Mouse (Mus musculus) forebrain, embryonic 14.5 days (tissue): ENCODE measurements around the gene Gpr156. TPM values are rescaled to one million over a fixed set of nuclear protein-coding genes. Genes with fewer than 3 reads are reported as not detected.
A peak's percentile ranks its signal among the peaks of the same experiment; 100 is the strongest.

Experiments used
- ATAC-seq: fragments of 200-750 bp; cut with Nextera tagmentation; 2 replicates; pipeline ENCODE4 v1.8.0; 2017; ENCODE audit warnings: mild to moderate bottlenecking, moderate library complexity
- DNase-seq: peaks from one replicate; pipeline ENCODE4 v3.0.0-alpha.2; 2015; ENCODE audit warnings: low spot score
- H3K27ac ChIP-seq: fragments of 300-500 bp; sonication (generic); 2 replicates; pipeline ENCODE4 v1.5.1; 2014; ENCODE audit warnings: low read depth, mild to moderate bottlenecking, control low read depth, low read length, moderate library complexity
- H3K27me3 ChIP-seq: fragments of 300-500 bp; sonication (generic); replicated peaks from 2 replicates; pipeline ENCODE4 v1.6.1; 2014; ENCODE audit warnings: low read length, control low read depth, mixed read lengths; ENCODE audit not compliant: control insufficient read depth, insufficient read depth
- H3K36me3 ChIP-seq: fragments of 300-500 bp; sonication (generic); 2 replicates; pipeline ENCODE4 v1.6.1; 2014; ENCODE audit warnings: low read length, control low read depth; ENCODE audit not compliant: control insufficient read depth, insufficient read depth
- H3K4me1 ChIP-seq: fragments of 300-500 bp; sonication (generic); 2 replicates; pipeline ENCODE4 v1.6.1; 2014; ENCODE audit warnings: antibody characterized with exemption, low read length, control low read depth; ENCODE audit not compliant: control insufficient read depth, insufficient read depth
- H3K4me2 ChIP-seq: fragments of 300-500 bp; sonication (generic); 2 replicates; pipeline ENCODE4 v1.6.1; 2014; ENCODE audit warnings: mild to moderate bottlenecking, control low read depth, low read length
- H3K4me3 ChIP-seq: fragments of 300-500 bp; sonication (generic); 2 replicates; pipeline ENCODE4 v1.5.1; 2014; ENCODE audit warnings: low read depth, low read length, control low read depth
- H3K9ac ChIP-seq: fragments of 300-500 bp; sonication (generic); 2 replicates; pipeline ENCODE4 v1.6.1; 2014; ENCODE audit warnings: mild to moderate bottlenecking, low read length, control low read depth, moderate library complexity
- H3K9me3 ChIP-seq: fragments of 300-500 bp; sonication (generic); replicated peaks from 2 replicates; pipeline ENCODE4 v1.6.1; 2016; ENCODE audit warnings: low read length, control low read depth, mixed read lengths; ENCODE audit not compliant: control insufficient read depth
- WGBS: fragments of 180-500 bp; shearing (Covaris S2); extraction: QIAGEN DNeasy Blood & Tissue Kit; methylation state at CpG from one replicate; pipeline ENCODE4 v1.1.7; 2014; 5-methylcytosine and 5-hydroxymethylcytosine counted together
- polyA plus RNA-seq: library from polyadenylated mRNA; unstranded; fragments of >200 nt; fragmentation: Nextera tagmentation; extraction: Ambion mirVana; gene quantifications from 2 replicates; pipeline ENCODE4 v1.2.1, GENCODE M21; 2014

The Gpr156 gene
- 4.2 and 5.1 TPM in 2 replicates for polyA plus RNA-seq

DNA sequence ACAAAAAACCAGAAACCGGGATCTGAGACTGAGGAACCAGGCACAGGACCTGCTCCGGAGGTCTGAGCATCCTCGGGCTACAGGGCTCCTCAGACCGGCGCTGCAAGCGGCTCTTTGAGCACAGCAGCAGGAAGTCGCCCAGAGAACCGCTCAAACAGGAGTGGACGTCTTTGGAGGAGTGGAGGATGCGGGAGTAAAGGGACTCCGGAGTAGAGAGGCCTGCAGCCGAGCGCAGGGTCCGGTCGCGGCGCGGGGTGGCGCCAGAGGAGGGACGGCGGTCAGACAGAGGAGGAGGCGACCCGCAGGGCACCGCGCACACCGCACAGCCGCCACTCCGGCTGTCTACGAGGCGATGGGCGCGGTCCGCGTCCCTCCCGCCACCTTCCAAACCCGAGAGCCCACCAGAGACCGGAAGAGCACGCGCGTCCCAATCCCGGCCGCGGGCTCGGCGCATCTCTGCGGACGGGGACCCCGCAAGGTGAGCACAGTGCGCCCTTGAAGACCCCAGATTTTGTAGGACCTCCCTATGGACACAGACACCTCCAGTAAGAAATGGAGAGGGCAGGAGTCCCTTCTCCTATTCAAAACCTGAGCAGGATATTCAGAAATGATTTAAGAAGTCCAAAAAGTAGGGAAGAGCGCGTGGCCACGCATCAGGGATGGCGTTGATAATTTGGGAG, at the start of gene Gpr156:
Gene Gpr156 (plus strand): TSS at position 359 of the 680 bp plus-strand sequence.
- Histone ChIP-seq H3K9me3 (no peaks in the 10 kb centered on the region), H3K4me1 (no peaks in the 10 kb centered on the region), H3K4me3 (peak within 1 kb of the TSS; percentile 48), H3K27ac (no peak within 1 kb of the TSS), H3K36me3 (no peaks in the 10 kb centered on the region), H3K4me2 (peak within 1 kb of the TSS; percentile 81), H3K27me3 (no peaks in the 10 kb centered on the region), H3K9ac (peak within 1 kb of the TSS; percentile 70)
- DNase-seq = peak; percentile 68
- 2% methylated on average over 53 of the region's 53 CpGs for WGBS
- peak; percentile 82 for ATAC-seq

GRCm38 (mm10) chr16:37867791-37868505, 48.3 kb upstream of the Gpr156 start, which contains the start of gene Lrrc58:
Gene Lrrc58 (plus strand): TSS chr16:37868389.
- DNase-seq = peak; percentile 92
- Histone ChIP-seq H3K36me3 (peaks cover 3% of the 10 kb centered on the region; the same call in 1 of the 2 replicates), H3K9me3 (no peaks in the 10 kb centered on the region), H3K4me2 (peak within 1 kb of the TSS; percentile 69), H3K4me1 (peaks cover 25% of the 10 kb centered on the region), H3K4me3 (peak within 1 kb of the TSS; percentile 96), H3K27ac (peak within 1 kb of the TSS; percentile 99), H3K27me3 (no peaks in the 10 kb centered on the region), H3K9ac (peak within 1 kb of the TSS; percentile 98)
- ATAC-seq = peak; percentile 94
- WGBS = under 1% methylated on average over 65 of the region's 86 CpGs

- H3K4me1 ChIP-seq = peaks cover 25% of the 10 kb centered on the region
- peak overlapping the region; percentile 98 for H3K9ac ChIP-seq
- DNase-seq (peak; percentile 82), ATAC-seq (peak; percentile 80)
- H3K4me2 ChIP-seq = peak overlapping the region; percentile 69
- peak overlapping the region; percentile 96 for H3K4me3 ChIP-seq
- WGBS = under 1% methylated on average over 75 of the region's 87 CpGs
- no peaks in the 10 kb centered on the region for H3K27me3 ChIP-seq
- H3K27ac ChIP-seq = peak overlapping the region; percentile 99
- H3K36me3 ChIP-seq = peaks cover 3% of the 10 kb centered on the region; the same call in 1 of the 2 replicates
- no peaks in the 10 kb centered on the region for H3K9me3 ChIP-seq
These were observed 47.5 kb upstream of the Gpr156 start for GRCm38 (mm10) chr16:37868506-37869469.

DNA sequence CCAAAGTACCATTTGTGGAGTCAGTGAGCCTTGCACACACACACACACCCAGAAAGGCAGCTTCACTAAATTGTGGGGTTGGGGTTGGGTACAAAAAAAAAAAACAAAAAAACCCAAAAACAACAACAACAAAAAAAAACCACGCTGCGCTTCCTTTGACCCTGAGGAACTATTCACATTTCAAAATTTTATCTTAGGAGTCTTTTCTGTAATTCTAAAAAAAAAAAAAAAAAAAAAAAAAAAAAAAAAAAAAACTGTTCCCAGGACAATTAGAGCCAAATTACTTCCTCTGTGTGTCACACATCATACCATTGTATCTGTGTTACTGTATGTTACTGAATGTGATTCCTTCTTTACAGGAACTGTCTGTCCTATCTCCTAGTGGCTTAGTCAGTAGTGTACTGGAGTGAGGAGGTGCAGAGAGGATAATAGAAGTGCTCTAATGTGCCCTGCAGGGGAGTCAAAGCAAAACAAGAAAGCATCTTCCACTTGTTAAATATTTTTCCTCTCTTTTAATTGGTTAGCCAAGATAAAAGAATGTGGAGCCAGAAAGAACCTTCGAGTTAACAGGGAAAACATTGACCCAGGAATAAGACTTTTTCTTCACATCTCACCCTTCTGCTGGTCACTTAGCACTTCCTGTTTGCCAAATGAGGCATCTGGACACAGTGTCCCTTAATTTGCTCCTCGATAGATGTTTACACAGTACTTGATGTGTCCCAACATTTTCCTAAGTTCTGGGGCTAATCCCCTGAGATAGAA, 46.6 kb upstream of the Gpr156 start:
- WGBS = 31% methylated on average over 4 of the region's 4 CpGs
- peak overlapping the region; percentile 96 for H3K4me3 ChIP-seq
- peak overlapping the region; percentile 98 for H3K9ac ChIP-seq
- H3K9me3 ChIP-seq = no peaks in the 10 kb centered on the region
- H3K36me3 ChIP-seq = peaks cover 3% of the 10 kb centered on the region; the same call in 1 of the 2 replicates
- ATAC-seq (no peak), DNase-seq (peak; percentile 20)
- no peak overlapping the region for H3K27ac ChIP-seq
- H3K4me2 ChIP-seq = peak overlapping the region; percentile 69
- peaks cover 25% of the 10 kb centered on the region for H3K4me1 ChIP-seq
- no peaks in the 10 kb centered on the region for H3K27me3 ChIP-seq

DNA sequence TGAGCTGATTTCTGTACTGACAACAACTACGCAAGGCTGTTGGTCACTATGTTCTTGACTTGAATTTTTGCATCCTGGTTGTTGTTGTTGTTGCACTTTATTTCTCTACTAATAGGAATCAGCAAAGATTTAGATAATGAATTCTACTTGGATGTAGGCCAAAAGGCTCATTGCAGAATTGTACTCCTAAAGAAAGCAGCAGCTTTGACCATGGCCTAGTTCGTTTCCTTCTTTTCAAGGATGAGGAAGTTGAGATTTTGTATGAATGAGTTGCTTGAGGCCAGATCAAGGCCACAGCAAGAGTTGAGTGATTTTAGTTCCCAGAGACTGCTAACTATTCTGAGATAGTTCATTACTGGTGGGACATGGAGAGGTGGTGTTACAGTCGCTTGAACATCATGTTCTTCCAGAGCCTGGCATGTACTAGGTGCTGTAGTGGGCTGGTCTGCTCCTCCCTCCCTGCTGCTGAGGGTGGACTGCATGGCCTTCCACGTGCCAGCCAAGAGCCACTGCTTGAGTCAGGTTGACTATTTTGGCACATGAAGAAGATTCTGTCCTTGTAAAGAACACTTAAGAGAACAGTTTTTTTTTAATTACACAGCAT, 45.1 kb upstream of the Gpr156 start:
- no peak overlapping the region for H3K4me3 ChIP-seq
- H3K4me2 ChIP-seq = peak overlapping the region; percentile 26; the same call in 1 of the 2 replicates
- no peak overlapping the region for H3K9ac ChIP-seq
- no peaks in the 10 kb centered on the region for H3K9me3 ChIP-seq
- no peak overlapping the region for H3K27ac ChIP-seq
- no peak for ATAC-seq
- no peaks in the 10 kb centered on the region for H3K27me3 ChIP-seq
- H3K4me1 ChIP-seq = peaks cover 25% of the 10 kb centered on the region
- peak; percentile 33 for DNase-seq
- WGBS = 61% methylated on average over 4 of the region's 4 CpGs
- peaks cover 3% of the 10 kb centered on the region; the same call in 1 of the 2 replicates for H3K36me3 ChIP-seq

GRCm38 (mm10) chr16:37874501-37875235, 41.6 kb upstream of the Gpr156 start:
- Histone ChIP-seq H3K9me3 (no peaks in the 10 kb centered on the region), H3K9ac (no peak overlapping the region), H3K4me2 (no peak overlapping the region), H3K36me3 (peaks cover 25% of the 10 kb centered on the region), H3K4me1 (peaks cover 21% of the 10 kb centered on the region), H3K4me3 (no peak overlapping the region), H3K27ac (no peak overlapping the region), H3K27me3 (no peaks in the 10 kb centered on the region)
- WGBS = 79% methylated on average over 4 of the region's 4 CpGs
- DNase-seq (no peak), ATAC-seq (no peak)

DNA sequence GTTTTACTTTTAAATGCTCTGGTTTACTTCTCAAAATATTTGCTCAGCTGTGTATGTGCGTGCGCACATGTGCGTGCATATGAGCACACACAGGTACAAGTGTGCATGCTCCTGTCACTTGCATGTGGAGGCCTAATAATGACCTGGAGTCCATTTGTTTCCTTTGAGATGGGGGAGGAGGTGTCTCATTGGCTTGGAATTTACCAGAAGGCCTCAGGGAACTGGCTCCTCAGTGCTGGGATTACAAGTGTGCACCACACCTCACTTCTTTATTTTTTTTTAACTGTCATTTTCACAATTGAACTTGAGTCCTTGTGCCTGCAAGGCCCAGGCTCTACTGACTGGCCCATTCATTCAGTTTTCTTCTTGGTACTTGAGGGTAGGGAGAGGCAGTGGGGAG, 38.9 kb upstream of the Gpr156 start:
- no peak for ATAC-seq

More for the DNA sequence above, 38.9 kb upstream of the Gpr156 start:
- DNase-seq = no peak
- Histone ChIP-seq H3K9ac (no peak overlapping the region), H3K4me3 (no peak overlapping the region), H3K4me2 (no peak overlapping the region), H3K4me1 (no peaks in the 10 kb centered on the region), H3K36me3 (peaks cover 51% of the 10 kb centered on the region), H3K27me3 (no peaks in the 10 kb centered on the region), H3K9me3 (no peaks in the 10 kb centered on the region), H3K27ac (no peak overlapping the region)
- WGBS = over 99% methylated on average over 3 of the region's 3 CpGs
